ENCODE assay signal across 25 mouse cellular contexts in genomic region chr3:65661731-65662130, GRCm38 (mm10). TPM values are rescaled to one million over a fixed set of nuclear protein-coding genes. Genes with fewer than 3 reads are reported as not detected.
DNase-seq lines count a peak whose midpoint lies in the region; ATAC-seq and TF ChIP-seq lines count a peak whose summit lies in the region.
"Had no signal": no experiment of that assay in that cellular context is flagged by ENCODE, and none has a peak within 500 bp of the region (broad histone marks: within the 10 kb centered on the region; RNA-seq: fewer than 3 reads in every experiment).

No protein-coding gene starts in this region.

- no peak overlapping the region for H3K27ac ChIP-seq in intestine, postnatal 0 days (ENCODE audit: low read depth, low read length)
- H3K27ac ChIP-seq in intestine, embryonic 16.5 days (ENCODE audit: low read length) = no peak overlapping the region
- no peak overlapping the region for H3K27ac ChIP-seq in lung, postnatal 0 days (ENCODE audit: low read length)
- H3K27ac ChIP-seq in MEL (ENCODE audit: control insufficient read depth, low read depth, low read length) = no peak overlapping the region
- H3K27ac ChIP-seq: embryonic facial prominence, embryonic 12.5 days; embryonic facial prominence, embryonic 15.5 days; gastrocnemius, adult 2 months; hindbrain, embryonic 12.5 days; hindbrain, embryonic 15.5 days had no signal

- no peak for DNase-seq in lung, postnatal 0 days (ENCODE audit: low spot score)
- DNase-seq in lung, postnatal 14 days = no peak
- no peak for DNase-seq in MEL (ENCODE audit: low read depth, low spot score)
- DNase-seq in neural tube, embryonic 10.5 days (ENCODE audit: extremely low spot score, low spot score) = no peak
- DNase-seq in heart, postnatal 4 days = no peak
- DNase-seq: adrenal gland, adult 2 months; adrenal gland, postnatal 14 days; cerebellum, adult 11 months; cerebellum, adult 2 months; cerebellum, adult 9-11 months; cerebellum, postnatal 25 days; forebrain, postnatal 0 days; gastrocnemius, adult 2 months; gastrocnemius, postnatal 14 days; heart, adult 11 months; heart, postnatal 14 days had no signal

- H3K36me3 ChIP-seq in intestine, postnatal 0 days (ENCODE audit: control insufficient read depth, insufficient read depth) = no peaks in the 10 kb centered on the region
- H3K36me3 ChIP-seq in intestine, embryonic 16.5 days (ENCODE audit: control insufficient read depth, insufficient read depth, low read length) = no peaks in the 10 kb centered on the region
- no peaks in the 10 kb centered on the region for H3K36me3 ChIP-seq in lung, postnatal 0 days (ENCODE audit: insufficient read depth, low read length)
- H3K36me3 ChIP-seq in MEL (ENCODE audit: control insufficient read depth in 1 of 2, insufficient read depth in 2 of 2, low read length in 2 of 2) = peaks cover 0 to 7% of the 10 kb centered on the region in 2 experiments; a peak in 2 of 4 replicates
- H3K36me3 ChIP-seq: embryonic facial prominence, embryonic 12.5 days; embryonic facial prominence, embryonic 15.5 days; hindbrain, embryonic 12.5 days; hindbrain, embryonic 15.5 days had no signal

- no peak overlapping the region for H3K9ac ChIP-seq in intestine, postnatal 0 days (ENCODE audit: low read depth, low read length)
- H3K9ac ChIP-seq in intestine, embryonic 16.5 days (ENCODE audit: low read depth, low read length) = no peak overlapping the region
- no peak overlapping the region for H3K9ac ChIP-seq in lung, postnatal 0 days (replicated peaks; ENCODE audit: low read depth)
- no peak overlapping the region for H3K9ac ChIP-seq in MEL (ENCODE audit: control insufficient read depth, low read depth, low read length, poor library complexity, severe bottlenecking)
- H3K9ac ChIP-seq: embryonic facial prominence, embryonic 12.5 days; embryonic facial prominence, embryonic 15.5 days; forebrain, postnatal 0 days; hindbrain, embryonic 12.5 days; hindbrain, embryonic 15.5 days had no signal

- no peaks in the 10 kb centered on the region for H3K9me3 ChIP-seq in intestine, postnatal 0 days (ENCODE audit: control insufficient read depth)
- no peaks in the 10 kb centered on the region for H3K9me3 ChIP-seq in intestine, embryonic 16.5 days (ENCODE audit: control insufficient read depth, low read length)
- H3K9me3 ChIP-seq in lung, postnatal 0 days (ENCODE audit: low read length) = no peaks in the 10 kb centered on the region
- no peaks in the 10 kb centered on the region for H3K9me3 ChIP-seq in MEL (replicated peaks; ENCODE audit: insufficient read depth, low read length)
- H3K9me3 ChIP-seq: embryonic facial prominence, embryonic 12.5 days; embryonic facial prominence, embryonic 15.5 days; hindbrain, embryonic 12.5 days; hindbrain, embryonic 15.5 days had no signal

- H3K79me2 ChIP-seq in MEL (ENCODE audit: control insufficient read depth, insufficient read depth, low read length, poor library complexity) = no peaks in the 10 kb centered on the region; the same call in 1 of the 2 replicates

- no peaks in the 10 kb centered on the region for H3K27me3 ChIP-seq in intestine, postnatal 0 days (replicated peaks; ENCODE audit: control insufficient read depth, insufficient read depth, low read length)
- H3K27me3 ChIP-seq in intestine, embryonic 16.5 days (replicated peaks; ENCODE audit: control insufficient read depth, insufficient read depth, low read length) = no peaks in the 10 kb centered on the region
- no peaks in the 10 kb centered on the region for H3K27me3 ChIP-seq in lung, postnatal 0 days (replicated peaks; ENCODE audit: insufficient read depth, low read length)
- H3K27me3 ChIP-seq in MEL (ENCODE audit: control insufficient read depth in 1 of 2, insufficient read depth in 2 of 2, low read length in 2 of 2) = no peaks in the 10 kb centered on the region; a peak in 1 of 4 replicates
- H3K27me3 ChIP-seq: hindbrain, embryonic 15.5 days; Patski had no signal

- H3K4me1 ChIP-seq in intestine, postnatal 0 days (replicated peaks; ENCODE audit: control insufficient read depth, insufficient read depth, low read length) = 0 out of 2 replicates have a peak, but pooled peaks cover 13% of the 10 kb centered on the region
- H3K4me1 ChIP-seq in intestine, embryonic 16.5 days (ENCODE audit: control insufficient read depth, insufficient read depth, low read length) = peaks cover 4% of the 10 kb centered on the region; the same call in 1 of the 2 replicates
- H3K4me1 ChIP-seq in lung, postnatal 0 days (ENCODE audit: insufficient read depth, low read depth, low read length) = 0 out of 2 replicates have a peak, but pooled peaks cover 4% of the 10 kb centered on the region
- H3K4me1 ChIP-seq in MEL (ENCODE audit: control insufficient read depth in 1 of 2, insufficient read depth in 2 of 2, low read length in 2 of 2) = peaks cover 0 to 4% of the 10 kb centered on the region in 2 experiments; a peak in 2 of 4 replicates
- H3K4me1 ChIP-seq: embryonic facial prominence, embryonic 12.5 days had no signal

- no peak for ATAC-seq in intestine, postnatal 0 days
- no peak for ATAC-seq in intestine, embryonic 16.5 days
- ATAC-seq in lung, postnatal 0 days = no peak
- ATAC-seq: forebrain, embryonic 14.5 days; forebrain, postnatal 0 days; Patski had no signal

- TF ChIP-seq POLR2A in MEL (IDR thresholded peaks at IDR 0.05; ENCODE audit: control insufficient read depth in 1 of 2, insufficient read depth in 1 of 2, low read depth in 1 of 2, low read length in 2 of 2, poor library complexity in 1 of 2) = no peak

- TF ChIP-seq CTCF in intestine, postnatal 0 days (IDR thresholded peaks at IDR 0.05; ENCODE audit: low read depth) = 0 out of 2 replicates have a peak, but pooled peaks have one; percentile 12
- TF ChIP-seq CTCF in lung, postnatal 0 days (IDR thresholded peaks at IDR 0.05) = peak; percentile 30
- peak in 1 of 3 experiments; percentile 11; a peak in 1 of 6 replicates for TF ChIP-seq CTCF in MEL (IDR thresholded peaks at IDR 0.05 in 2 of 3, conservative IDR thresholded peaks at IDR 0.05 in 1 of 3; ENCODE audit: control insufficient read depth in 1 of 3, insufficient read depth in 1 of 3, low read depth in 2 of 3, low read length in 3 of 3, poor library complexity in 1 of 3, severe bottlenecking in 1 of 3)

- no peak overlapping the region for H3K4me2 ChIP-seq in intestine, postnatal 0 days (replicated peaks; ENCODE audit: low read depth)
- no peak overlapping the region for H3K4me2 ChIP-seq in intestine, embryonic 16.5 days (ENCODE audit: low read depth, low read length)
- no peak overlapping the region for H3K4me2 ChIP-seq in lung, postnatal 0 days (replicated peaks; ENCODE audit: low read depth, low read length)
- H3K4me2 ChIP-seq: embryonic facial prominence, embryonic 12.5 days; embryonic facial prominence, embryonic 15.5 days; heart, embryonic 11.5 days; hindbrain, embryonic 12.5 days; hindbrain, embryonic 15.5 days had no signal

- H3K4me3 ChIP-seq in intestine, postnatal 0 days (ENCODE audit: low read depth, low read length) = no peak overlapping the region
- no peak overlapping the region for H3K4me3 ChIP-seq in intestine, embryonic 16.5 days (ENCODE audit: low read length)
- no peak overlapping the region for H3K4me3 ChIP-seq in lung, postnatal 0 days (ENCODE audit: low read depth, low read length)
- no peak overlapping the region for H3K4me3 ChIP-seq in MEL (ENCODE audit: control insufficient read depth in 1 of 2, insufficient read depth in 1 of 2, low read depth in 2 of 2, low read length in 2 of 2)
- H3K4me3 ChIP-seq: embryonic facial prominence, embryonic 12.5 days; embryonic facial prominence, embryonic 15.5 days; gastrocnemius, adult 2 months; hindbrain, embryonic 12.5 days; hindbrain, embryonic 15.5 days had no signal

- 78% methylated on average over 3 of the region's 3 CpGs for WGBS in intestine, postnatal 0 days
- 68% methylated on average over 3 of the region's 3 CpGs for WGBS in intestine, embryonic 16.5 days
- whole genome bisulfite sequencing in lung, postnatal 0 days = 59% methylated on average over 3 of the region's 3 CpGs

- no peak for TF ChIP-seq EP300 in lung, postnatal 0 days (IDR thresholded peaks at IDR 0.05)
- no peak for TF ChIP-seq EP300 in MEL (IDR thresholded peaks at IDR 0.05; ENCODE audit: low read depth in 1 of 2, low read length in 2 of 2)

- peak; percentile 2; the same call in 1 of the 2 replicates for TF ChIP-seq RAD21 in MEL (IDR thresholded peaks at IDR 0.05; ENCODE audit: low read depth, low read length)

TF ChIP-seq in MEL, 35 proteins besides CTCF, POLR2A, EP300 and RAD21:
- TF ChIP-seq ZMIZ1 (IDR thresholded peaks at IDR 0.05; ENCODE audit: low read depth, low read length) = no peak
- TF ChIP-seq RCOR1 (IDR thresholded peaks at IDR 0.05; ENCODE audit: low read depth, low read length) = no peak
- TF ChIP-seq POLR2AphosphoS2 (IDR thresholded peaks at IDR 0.05; ENCODE audit: low read length) = no peak
- TF ChIP-seq MYC (IDR thresholded peaks at IDR 0.05; ENCODE audit: low read depth, low read length) = no peak
- TF ChIP-seq SMC3 (IDR thresholded peaks at IDR 0.05; ENCODE audit: low read depth, low read length) = no peak
- no peak for TF ChIP-seq TAL1 (IDR thresholded peaks at IDR 0.05; ENCODE audit: low read length)
- TF ChIP-seq TCF12 (IDR thresholded peaks at IDR 0.05; ENCODE audit: low read depth, low read length) = no peak
- no peak for TF ChIP-seq BHLHE40 (IDR thresholded peaks at IDR 0.05; ENCODE audit: borderline replicate concordance, low read depth, low read length)

RNA-seq across cellular contexts. Expression of gene Lekr1, which starts 4.3 kb away (rescaled TPM):
- 3.4 and 4.7 TPM in 2 replicates for polyA plus RNA-seq in intestine, postnatal 0 days (2015; fragmentation: Nextera tagmentation; extraction: Ambion mirVana)
- 6.2 and 7.3 TPM in 2 replicates for polyA plus RNA-seq in intestine, embryonic 16.5 days (2015; fragmentation: Nextera tagmentation; extraction: Ambion mirVana)
- polyA plus RNA-seq in lung, postnatal 0 days (2015; fragmentation: Nextera tagmentation; extraction: Ambion mirVana) = 4.3 and 6.4 TPM in 2 replicates
- total RNA-seq in MEL (2012; rRNA removed) = 1.9 and 2.5 TPM in 2 replicates
- polyA plus RNA-seq in MEL (2012; ENCODE audit: insufficient read depth in 1 of 2, insufficient read length in 2 of 2, low read depth in 1 of 2, low replicate concordance in 2 of 2, missing spikeins in 1 of 2) = 1 to 10 TPM in 1 of 2 experiments, not detected in 1; 1.8 TPM
- 1 to 10 TPM; 3.0 to 3.5 TPM for total RNA-seq in heart, postnatal 4 days (2021)
- polyA plus RNA-seq: adrenal gland, adult 2 months had no signal
